Mouse (Mus musculus) MN1 (cell line): Measurements from ENCODE around the gene Syt6.
A peak's percentile ranks its signal among the peaks of the same experiment; 100 is the strongest.
"Not testable (repeated sequence)": the region's sequence is repeated elsewhere in the genome, so short reads cannot be mapped to it uniquely, and the experiment has no call there.

Experiments used
- DNase-seq: peaks from one replicate; pipeline ENCODE4 v3.0.0-alpha.2; 2016; ENCODE audit warnings: low spot score

Syt6 gene

DNA sequence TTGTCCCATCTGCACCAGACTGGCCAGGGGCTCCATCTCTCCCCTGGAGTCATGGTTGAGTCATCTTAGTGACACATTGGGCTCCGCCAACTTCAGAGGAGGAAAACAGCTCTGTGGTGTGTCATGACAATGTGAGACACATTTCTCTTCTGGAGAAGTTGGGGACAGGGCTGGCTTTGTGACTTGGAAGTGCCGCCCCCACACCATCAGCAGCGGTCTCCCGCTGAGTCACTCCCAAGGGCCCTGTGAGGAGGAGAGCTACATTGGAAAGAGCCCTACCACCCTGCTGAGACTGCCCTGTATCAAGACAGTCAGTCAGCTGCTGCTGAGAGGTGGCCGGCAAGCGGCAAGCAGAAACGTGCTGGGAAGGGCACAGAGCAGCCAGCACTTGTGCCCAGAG lies 26.0 kb downstream of the Syt6 start:
- peak; percentile 47 for DNase-seq

DNA sequence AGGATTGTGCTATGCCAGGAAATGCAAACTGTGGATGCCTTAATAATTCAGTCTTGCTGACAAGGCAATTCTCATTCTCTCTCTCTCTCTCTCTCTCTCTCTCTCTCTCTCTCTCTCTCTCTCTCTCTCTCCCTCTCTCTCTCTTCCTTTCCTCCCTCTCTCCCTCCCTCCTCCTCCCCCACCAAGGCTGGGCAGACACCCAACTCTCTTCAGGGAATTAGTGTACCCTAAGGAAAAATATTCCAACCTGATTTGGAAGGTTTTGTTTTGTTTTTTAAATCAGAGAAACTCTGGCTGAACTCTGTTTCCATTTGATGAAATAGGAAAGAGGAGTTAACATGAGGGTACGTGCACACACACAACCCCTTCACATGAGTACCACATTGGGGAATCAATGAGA lies 26.5 kb downstream of the Syt6 start:
- no peak for DNase-seq

DNA sequence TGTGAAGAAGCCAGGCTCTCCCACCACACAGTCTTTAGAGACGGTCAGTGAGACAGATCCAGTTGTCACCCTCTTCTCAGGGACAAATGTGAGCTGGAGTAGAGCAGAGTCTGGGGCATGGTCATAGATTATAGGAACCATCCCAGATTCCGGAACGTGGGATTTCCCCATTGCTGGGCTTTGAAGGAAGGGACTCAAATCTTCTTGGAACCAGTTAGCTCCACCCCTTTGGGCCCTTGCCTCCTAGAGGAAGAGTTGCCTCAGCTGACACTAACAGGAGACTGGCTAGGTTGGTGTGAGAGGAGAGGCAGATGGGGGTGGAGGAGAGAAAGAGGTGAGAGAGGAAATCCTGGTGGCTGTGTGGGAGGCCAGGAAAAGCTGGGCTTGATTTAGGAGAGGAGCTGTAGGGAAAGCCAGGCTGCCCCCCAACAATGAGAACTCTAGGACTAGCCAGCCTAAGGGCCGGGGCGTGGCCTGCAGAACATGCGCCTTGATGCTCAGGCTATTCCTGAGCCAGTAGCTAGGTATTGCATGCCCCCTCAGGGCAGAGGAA lies 31.1 kb downstream of the Syt6 start:
- DNase-seq: no peak

DNA sequence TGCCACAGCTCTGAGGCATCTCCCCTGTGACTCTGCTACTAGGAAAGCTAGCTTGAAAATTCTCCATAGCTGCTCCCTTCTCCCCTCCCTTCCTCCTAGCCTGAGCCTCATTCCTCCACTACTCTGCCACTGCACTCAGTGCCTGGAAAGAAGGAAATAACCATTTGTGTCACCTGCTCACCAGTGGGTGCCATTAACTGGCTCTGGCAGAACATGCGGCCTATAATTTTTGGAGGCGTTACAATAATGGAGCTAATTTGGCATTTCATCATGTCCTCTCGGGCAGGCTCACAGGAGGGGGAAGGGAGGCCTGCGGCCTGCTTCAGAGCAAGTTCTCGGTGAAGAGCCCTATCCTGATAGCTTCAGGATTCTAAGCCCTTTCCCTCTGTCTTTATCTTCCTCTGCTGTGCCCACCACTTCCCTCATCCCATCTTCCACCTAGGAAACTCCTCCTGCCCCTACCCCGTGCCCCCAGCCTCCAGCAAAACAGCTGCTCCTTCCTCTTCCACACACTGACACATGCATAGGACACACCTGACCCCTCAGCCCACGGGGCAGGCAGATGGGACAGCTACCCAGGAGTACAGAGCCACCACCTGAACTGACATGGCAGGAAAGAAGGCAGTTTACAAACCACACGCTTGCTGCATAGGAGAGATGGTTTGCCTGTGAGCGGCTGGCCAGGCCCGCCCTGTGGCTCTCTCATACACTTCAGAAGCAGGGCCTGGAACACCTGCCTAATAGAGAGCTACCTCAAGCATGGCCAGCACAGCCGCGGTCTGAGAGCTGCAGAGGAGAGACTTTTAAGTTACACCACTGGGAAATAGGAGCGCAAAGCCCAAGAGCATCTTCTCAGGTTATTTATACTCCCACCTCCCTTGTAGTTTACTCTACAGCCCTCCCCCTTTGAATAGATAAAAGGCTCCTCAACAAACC lies 31.9 kb downstream of the Syt6 start:
- DNase-seq: peak; percentile 38

DNA sequence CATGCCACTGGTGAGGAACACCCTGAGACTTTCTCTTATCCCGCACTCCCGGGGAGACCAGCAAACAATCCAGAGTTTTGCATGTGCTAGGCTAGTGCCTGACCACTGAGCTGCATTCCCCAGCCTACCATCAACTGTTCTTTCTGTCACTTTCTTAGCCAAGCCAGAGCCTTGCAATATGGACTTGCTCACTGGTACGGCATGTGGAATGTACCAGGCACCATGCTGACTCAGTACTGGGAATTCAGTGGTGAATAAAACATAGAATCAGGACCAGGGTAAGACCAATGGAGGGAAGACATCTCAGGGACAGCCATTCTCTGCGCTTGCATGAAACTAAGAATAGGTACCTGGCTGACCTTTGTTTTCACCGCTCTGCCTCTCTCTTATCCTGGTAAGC lies 35.2 kb downstream of the Syt6 start:
- no peak for DNase-seq

DNA sequence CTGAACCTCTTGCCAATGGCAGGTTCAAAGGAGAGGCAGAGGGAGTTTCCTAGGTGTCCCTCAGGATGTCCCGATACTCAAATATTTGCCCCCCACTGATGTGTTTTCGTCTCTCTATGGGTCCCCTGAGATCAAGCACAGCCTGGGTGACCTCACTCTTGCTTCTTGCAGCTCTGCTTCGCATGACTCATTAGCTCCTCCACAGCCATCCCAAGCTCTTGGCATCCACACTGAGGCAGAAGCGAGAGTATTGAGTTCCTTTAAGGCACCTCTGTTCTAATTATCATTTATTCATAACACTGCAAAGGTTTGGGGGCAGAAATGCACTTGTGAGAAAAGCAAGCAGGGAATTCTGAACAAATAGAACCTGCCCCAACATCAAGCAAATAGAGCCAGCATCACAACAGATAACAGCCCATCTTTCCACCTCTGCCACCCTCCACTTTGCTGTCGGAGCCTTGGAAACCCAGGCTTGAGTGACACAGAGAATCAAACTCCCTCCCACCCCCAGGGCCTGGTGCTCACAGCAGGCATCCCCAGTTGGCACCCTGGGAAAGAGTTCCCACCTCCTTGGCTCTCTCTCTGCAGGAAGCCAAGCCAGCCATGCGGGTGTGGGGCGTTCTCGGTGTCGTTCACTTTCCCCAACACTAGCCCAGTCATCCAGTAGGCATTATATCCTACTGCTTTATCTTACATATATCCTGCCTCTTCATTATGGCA lies 37.8 kb downstream of the Syt6 start:
- peak; percentile 39 for DNase-seq

DNA sequence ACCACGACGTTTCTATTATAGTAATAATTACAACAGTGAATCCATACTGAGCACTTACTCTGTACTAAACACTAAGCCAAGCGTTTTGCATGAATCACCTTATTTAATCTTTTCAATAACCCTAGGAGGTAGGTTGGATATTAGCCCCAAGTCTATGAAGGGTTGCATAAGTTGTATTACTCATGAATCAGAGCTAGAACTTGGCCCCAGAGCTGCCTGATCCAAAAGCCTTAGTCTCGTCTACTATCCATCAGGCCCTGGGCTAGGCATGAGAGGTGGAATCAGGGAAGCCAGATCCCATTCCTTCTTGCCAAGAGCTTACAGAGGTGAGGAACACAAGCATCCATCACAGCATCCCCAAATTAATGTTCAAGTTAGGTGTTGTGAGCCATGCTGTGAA lies 40.6 kb downstream of the Syt6 start:
- no peak for DNase-seq

DNA sequence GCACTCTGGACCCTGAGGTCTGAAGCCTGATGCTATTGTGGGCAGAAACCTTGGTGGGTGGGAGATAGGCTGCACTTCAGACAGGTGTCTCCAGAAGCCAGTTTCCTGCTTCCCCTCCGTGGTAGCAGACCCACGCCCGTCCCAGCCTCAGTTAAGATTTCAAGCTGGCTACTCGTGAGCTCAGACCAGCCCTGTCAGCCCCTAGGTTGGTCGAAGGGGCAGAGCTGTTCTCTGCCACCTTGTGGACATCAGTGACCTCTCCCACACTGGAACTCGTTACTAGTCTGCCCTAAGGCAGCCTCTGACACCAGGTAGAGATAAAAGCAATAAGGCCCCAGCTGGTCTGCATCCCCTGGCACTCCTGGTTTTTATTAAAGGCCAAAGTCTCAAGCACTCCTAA lies 42.0 kb downstream of the Syt6 start:
- DNase-seq: no peak

DNA sequence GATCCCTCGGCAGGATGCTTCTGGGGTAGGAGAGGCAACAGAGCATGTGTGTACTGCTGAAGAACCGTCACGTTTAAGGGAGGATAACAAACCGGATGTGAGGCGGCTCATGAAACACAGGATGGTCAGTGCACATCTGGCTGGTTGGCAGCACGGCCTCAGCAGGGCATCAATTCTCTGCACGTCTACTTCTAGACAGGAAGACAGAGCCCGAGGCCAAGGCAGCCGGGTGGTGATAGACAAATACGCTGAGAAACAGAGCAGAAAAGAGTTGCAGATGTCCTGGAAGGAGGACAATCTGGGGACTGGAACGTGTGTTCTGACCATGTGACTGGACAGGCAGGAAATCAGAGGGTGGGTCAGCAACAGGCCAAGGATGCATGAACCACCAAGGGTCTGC lies 45.1 kb downstream of the Syt6 start:
- DNase-seq: no peak

DNA sequence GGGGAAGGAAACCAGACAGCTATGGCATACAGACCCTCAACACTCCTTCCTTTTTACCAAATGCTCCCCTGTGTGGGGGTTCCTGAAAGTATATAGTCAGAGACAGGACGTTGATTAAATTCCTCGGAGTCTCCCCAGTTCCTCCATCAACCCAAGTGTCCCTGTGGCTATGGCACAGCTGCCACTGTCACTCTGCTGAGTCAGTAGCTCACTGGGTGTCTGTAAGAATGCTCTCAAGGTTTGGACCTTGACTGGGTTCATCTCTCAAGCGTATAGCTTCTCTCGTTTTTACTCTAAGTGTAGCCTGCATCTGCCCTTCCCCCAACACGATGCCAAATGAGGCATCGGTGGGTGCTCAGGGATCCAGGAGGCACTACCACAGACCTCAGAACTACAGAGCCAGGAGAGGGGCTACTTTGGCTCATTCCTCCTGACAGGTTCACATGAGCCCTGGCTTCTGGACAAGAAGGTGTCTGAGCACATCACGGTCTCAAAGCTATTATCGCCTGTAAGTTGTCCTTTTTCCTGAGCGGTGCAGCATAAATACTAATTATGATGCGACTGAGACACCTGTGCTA lies 49.0 kb downstream of the Syt6 start:
- no peak for DNase-seq

DNA sequence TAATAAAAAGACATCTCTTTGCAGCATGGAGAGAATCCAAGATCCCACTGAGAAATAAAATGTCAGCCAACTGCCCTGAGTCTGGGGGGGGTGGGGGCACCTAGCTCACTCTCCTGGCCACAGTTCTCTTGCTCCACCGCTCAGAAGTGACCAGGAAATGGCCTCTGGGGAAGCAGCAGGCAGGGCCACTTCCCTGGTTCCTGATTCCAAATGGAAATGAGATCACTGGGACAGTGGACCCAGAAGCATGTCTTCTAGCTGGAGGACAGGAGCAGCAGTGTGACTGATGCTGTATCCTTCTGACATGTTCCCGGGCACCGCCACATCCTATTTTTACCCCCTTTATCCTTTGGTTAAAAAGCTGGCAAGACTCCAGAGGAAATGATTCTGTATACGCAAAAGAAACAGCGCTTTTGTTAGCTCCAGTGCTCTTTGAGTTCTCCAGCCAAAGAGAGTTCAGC lies 49.6 kb downstream of the Syt6 start:
- DNase-seq: no peak

DNA sequence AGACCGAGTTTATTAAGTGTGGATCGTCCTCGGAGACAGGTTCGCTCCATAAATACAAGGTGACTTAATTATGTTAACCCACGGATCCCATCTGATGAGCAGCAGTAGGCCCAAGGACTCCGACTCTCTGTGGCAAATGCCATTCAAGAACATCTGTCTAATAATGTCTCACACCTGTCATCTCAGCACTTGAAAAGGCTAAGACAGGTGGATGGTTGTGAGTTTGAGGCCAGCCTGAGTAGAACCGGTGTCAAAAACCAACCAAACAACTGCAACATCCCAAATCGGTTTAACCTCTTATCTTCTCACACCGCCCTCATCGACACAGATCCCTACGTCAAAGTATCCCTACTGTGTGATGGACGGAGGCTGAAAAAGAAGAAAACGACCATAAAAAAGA lies 50.1 kb downstream of the Syt6 start:
- DNase-seq: no peak

DNA sequence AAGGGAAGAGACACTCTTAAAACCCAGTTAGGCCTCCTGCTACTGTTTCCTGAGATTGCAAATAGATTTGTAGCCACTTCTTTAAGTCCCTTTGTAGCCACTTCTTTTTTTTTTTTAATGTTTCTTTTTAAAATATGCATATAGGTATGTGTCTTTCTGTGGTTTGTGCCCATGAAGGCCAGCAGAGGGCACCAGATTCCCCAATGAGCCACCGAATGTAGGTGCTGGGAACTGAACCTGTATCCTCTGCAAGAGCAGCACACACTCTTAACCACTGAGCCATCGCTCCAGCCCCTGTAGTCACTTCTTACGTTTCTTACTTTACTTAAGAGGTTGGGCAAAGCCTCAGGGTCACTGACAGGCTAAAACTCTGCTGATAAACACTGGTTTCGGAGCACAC lies 51.5 kb downstream of the Syt6 start:
- no peak for DNase-seq

DNA sequence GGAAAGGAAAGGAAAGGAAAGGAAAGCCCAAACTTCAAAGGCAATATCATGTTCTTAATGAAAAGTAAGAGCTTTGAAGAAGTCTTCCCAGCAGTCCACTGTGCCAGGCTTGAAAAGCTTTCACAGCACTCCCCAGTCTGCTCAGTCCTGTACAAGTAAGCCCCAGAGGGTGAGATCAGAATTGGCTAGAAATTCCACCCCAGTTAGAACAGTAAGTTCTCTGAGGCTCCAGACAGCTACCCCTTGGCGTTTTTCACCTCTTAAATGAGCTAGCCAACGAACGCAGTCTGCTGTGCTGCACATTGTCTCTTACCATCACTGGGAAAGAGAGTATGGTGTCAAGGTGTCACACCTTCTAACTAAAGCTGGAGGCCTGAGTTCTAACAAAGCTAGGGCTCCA lies 52.6 kb downstream of the Syt6 start:
- no peak for DNase-seq

DNA sequence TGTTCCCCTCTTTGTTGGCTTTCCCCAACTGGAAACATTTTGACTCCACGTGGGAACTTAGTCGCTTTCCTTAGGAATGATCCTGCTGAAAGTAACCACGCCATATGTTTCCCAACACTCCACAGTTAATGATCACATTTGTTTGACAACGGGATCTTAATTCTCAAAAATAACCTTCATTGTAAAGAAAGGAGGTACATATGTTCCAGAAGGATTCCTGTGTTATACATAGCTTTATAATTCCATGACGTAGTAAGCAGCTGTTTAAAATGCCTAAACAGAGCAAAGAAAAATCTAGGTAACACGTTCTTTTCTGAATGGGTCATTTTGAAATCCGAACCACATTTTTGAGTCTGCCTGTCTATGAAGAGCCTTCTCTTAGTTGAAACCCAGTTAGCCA lies 58.1 kb downstream of the Syt6 start:
- no peak for DNase-seq

DNA sequence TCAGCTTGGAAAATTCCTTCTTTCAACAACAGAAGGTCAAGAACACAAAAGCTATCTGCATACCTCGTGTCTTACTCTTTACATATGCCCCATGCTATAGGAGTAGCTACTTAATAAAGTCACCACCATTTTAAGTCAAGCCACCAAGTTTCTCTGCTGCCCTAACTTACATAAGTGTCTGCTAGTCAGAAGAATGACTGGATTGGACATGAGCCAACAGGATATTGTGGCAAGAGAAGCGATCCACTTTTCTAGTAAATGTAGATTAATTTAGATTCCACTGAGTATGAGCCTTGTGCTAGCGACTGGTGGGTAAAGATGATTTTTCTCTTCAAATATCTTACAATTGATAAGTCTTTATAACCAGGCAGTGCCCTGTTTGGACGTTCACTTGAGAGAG lies 58.8 kb downstream of the Syt6 start:
- DNase-seq: no peak

DNA sequence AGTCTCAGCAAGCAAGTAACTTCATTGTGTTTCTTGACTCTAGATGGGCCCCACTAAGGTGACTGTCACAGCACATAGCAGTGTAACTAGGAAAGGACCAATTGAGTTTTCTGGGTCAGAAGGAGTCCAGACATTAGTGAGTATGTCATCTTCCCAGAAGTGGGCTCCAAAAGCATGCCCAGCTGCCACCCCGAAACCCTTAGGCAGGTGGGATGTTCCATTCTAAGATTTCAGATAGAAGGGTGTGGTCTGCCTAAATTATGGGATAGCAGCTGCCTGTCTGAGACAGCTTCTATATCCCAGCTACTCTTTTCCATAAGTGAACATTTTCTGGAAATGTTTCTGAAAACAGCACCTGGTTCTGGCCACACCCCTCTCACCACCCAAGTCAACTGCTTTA lies 59.2 kb downstream of the Syt6 start:
- no peak for DNase-seq

DNA sequence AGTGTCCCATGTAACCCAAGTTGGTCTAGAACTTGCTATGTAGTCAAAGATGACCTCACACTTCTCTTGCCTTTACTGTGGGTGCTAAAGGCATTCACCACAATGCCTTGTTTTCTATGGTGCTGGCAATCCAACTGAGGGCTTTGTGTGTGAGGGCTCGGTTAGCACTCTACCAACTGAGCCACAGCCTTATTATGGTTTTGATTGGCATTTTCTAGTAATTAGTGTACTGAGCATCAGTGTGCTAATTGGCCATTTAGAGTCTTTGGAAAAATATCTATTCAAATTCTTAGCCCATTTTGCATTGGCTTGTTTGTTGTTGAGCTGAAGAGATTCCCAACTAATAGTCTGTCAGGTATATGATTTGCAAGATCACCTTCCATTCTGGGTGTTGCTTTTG lies 62.6 kb downstream of the Syt6 start:
- no peak for DNase-seq

DNA sequence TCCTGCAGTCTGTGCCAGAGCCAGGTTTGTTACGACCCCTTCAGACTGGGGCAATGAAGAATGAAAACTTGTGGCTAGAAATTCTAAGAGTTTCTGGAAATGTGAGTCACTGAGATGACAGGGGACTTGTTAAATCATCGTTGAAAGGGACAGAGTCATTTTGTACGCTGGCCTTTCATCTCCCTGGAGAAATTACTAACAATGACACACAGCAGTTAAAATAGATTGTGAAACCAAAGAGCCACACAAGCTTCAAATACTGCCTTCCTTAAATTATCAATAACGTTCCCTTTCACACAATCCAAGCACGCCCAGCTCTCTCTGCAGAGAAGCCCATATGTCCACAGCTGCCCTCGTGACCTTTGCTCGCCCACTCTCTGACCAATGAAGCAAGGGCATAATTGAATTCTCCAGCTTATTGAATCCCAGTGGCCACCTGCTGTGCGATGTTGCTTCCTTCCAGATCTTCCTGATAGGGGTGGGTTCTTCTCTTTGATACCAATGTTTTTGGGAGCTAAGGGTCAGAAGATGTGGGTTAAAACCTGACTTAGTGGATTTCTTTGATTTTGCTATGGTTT lies 65.3 kb downstream of the Syt6 start:
- DNase-seq: peak; percentile 74

DNA sequence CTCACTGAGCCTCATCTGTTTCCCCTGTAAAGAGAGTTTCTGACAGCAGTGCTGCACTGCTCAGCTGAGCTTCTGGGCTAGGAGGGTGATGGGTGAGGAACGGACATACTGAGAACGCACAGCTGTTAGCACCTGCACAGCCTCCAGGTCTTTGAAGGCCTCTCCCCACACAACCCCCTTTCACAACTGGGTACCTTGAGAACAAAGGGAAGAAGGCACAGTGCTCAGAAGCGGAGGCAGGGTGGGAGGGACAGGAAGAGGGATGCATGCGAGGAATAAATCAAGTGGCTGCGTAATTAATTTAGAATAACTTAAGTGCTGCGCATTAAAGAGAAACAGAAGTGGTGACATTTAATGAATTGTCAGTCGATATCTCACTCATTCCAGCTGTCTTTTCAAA lies 66.3 kb downstream of the Syt6 start:
- DNase-seq: peak; percentile 73

DNA sequence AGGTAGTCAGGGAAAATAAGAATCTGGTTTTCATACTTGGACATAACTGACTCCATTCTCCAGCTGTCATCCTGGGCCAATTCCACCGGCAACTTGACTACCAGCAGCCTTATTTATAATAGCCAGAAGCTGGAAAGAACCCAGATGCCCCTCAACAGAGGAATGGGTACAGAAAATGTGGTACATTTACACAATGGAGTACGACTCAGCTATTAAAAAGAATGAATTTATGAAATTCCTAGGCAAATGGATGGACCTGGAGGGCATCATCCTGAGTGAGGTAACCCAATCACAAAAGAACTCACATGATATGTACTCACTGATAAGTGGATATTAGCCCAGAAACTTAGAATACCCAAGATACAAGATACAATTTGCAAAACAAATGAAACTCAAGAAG lies 70.9 kb downstream of the Syt6 start, which contains the start of gene Atg4a-ps:
Gene Atg4a-ps, minus strand, starts transcription at position 101 of the 400 bp plus-strand sequence.
- DNase-seq: not testable (repeated sequence)

DNA sequence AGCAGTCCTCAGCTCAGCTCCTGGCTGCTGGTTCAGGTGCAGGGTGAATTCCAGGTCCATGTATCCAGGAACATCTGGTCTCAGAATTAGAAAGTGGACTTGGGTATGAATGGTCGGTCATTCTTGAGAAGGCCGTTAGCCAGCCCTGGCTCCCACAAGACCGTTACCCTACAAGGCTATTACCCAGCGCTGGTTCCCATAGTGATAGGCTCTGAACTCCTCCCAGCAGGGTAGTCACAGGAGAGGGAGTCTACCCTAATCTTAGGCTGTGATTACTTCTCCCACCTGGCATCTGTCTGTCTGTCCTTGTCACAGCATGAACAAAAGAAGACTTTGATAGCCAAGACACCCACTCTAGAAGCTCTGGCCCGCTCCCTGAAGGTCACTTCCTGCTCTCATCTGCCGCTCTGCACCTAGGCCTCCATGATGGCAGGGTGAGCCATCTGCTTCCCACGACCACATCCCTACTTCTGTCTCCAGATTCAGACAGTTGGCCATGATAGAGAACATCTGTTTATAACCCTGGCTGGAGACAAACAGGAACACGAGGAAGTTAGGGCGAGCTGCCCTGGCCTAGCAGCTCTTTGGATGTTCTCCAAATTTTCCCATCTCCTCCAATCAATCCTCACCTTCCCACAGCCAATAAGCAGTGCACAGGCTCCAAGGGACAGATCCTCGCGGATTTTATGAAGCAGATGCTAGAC lies 72.3 kb downstream of the Syt6 start:
- DNase-seq: no peak
